Mouse (Mus musculus): Measurements from ENCODE around the gene Sncb.
"Not testable (repeated sequence)": the region's sequence is repeated elsewhere in the genome, so short reads cannot be mapped to it uniquely, and the experiment has no call there.

Sncb gene

DNA sequence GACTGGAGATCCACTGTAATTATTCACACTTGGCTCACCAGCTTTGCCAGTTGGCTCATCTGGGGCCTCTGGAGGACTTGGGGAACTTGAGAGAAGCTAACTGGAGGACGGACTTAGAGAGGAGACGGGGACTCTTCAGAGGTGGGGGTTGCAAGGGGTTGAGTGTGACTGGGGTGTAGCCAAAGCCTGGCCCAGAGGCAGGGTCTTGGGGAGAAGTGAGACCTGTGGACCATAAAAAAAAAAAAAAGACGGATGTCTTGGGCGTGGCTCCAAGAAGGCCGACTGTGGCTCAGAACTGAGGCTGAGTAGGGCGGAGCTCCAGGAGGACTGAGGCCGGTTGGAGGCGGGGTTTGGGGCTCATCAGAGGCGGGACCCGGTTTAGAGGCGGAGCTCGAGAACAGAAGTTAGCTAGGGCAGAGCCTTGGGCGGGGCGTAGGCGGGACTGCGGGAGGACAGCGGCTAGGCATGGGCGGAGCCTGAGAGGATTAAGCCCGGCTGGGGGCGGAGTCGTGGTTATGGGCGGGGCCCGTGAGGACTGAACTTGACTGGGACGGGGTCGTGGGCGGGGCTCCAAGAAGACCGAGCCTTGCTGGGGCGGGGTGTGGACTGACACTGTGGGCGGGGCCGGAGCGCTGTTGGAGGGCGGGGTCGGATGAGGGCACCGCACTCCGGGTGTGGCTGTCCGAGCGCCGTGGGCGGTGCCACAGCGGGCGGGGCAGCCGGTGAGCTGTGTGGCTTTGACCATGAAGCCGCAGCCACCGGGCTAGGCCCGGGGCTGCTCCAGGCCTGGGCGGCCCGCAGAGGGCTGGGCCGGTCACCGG is 22.6 kb upstream of the Sncb start, which contains the start of gene Tspan17:
TSS of gene Tspan17 (plus strand) at position 638 of the 821 bp plus-strand sequence.
- in situ Hi-C loops (cut with MboI; ENCODE audit: low pct_unique_long_range_greater_than_20kb in 1 of 2, low sequenced_read_pairs in 2 of 2, unreplicated experiment in 1 of 2): no loop called here

DNA sequence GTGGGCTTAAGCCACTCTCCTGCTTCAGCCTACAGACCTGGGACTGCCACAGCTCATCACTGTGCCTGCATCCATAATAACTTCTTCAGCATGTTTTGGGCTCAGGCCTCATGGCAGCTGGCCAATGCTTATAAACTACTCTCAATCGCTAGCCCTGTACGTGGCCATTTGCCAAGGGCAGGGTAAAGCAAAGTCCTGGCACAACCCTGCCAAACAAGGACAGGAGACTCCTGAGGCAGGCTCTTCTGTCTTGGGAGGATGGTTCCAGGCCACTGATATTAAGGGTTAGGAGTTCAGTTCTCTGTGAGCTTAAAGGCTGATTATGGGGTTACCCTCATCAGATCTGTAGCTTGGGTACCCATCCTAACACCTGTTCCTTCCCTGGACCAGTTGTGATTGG is 21.2 kb upstream of the Sncb start:
- in situ Hi-C loops (cut with MboI; ENCODE audit: low pct_unique_long_range_greater_than_20kb in 1 of 2, low sequenced_read_pairs in 2 of 2, unreplicated experiment in 1 of 2): not testable (repeated sequence)

DNA sequence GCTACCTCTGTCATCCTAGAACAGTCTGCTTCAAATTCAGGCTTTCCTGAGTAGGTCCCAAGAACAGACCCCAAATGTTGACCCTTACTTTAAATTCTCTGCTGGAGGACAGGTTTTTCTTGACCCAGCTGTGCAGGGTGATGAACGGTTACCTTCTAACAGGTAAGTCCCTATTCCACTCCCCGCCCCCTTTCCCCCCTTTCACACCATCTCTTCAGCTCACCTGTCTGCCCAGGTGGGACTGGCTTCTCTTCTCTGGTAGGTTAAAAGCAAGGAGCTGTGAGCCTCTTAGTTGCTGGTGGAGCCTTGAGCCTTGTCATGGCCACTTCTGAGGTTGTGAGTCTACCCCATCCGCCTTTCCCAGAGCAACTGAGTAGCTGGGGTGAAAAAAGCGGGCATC is 17.3 kb upstream of the Sncb start, which contains the start of gene Eif4e1b:
TSS of gene Eif4e1b (plus strand) at position 301 of the 400 bp plus-strand sequence.
- in situ Hi-C loops (cut with MboI; ENCODE audit: low pct_unique_long_range_greater_than_20kb in 1 of 2, low sequenced_read_pairs in 2 of 2, unreplicated experiment in 1 of 2): no loop called here

DNA sequence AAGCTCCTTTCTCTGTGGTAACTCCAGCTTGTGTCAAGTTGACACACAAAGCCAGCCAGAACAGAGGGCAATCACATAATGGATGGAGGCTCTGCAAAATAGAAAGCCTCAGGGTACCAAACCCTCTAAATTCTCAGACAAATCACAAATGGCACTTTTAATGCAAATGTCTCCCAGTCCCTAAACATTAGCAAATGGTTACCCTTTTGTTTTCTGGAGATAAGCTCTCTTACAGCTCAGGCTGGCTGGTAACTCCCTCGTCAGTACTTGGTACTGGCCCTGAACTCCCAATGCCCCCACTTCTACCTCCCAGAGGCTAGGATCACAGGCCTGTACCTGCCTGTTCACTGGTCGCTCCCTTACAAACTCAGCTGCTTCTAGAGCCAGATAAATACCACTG is 16.8 kb upstream of the Sncb start:
- in situ Hi-C loops (cut with MboI; ENCODE audit: low pct_unique_long_range_greater_than_20kb in 1 of 2, low sequenced_read_pairs in 2 of 2, unreplicated experiment in 1 of 2): no loop called here

GRCm38 (mm10) chr13:54781086-54781485 is 14.7 kb upstream of the Sncb start:
- in situ Hi-C loops (cut with MboI; ENCODE audit: low pct_unique_long_range_greater_than_20kb in 1 of 2, low sequenced_read_pairs in 2 of 2, unreplicated experiment in 1 of 2): no loop called here

DNA sequence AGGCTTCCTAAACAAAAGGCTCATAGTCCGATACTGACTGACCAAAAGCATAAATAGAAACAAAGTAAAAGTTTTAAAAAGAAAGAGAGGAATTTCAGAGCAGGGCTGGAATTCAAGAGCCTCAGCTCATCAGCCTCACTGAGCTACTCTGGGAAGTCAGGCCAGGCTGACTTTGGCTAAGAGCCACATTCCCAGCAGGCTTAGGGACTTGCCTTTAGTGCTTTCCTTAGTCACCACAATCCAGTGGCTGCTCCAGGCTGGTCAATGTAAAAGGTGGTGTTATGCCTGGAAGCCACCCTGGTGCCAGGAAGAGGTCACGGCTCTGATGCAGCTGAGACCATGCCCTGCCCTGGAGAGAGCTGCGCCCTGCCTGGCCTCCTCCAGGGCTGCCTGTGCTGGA is 14.2 kb upstream of the Sncb start:
- in situ Hi-C loops (cut with MboI; ENCODE audit: low pct_unique_long_range_greater_than_20kb in 1 of 2, low sequenced_read_pairs in 2 of 2, unreplicated experiment in 1 of 2): no loop called here

- in situ Hi-C loops (cut with MboI; ENCODE audit: low pct_unique_long_range_greater_than_20kb in 1 of 2, low sequenced_read_pairs in 2 of 2, unreplicated experiment in 1 of 2): no loop called here
Observed at GRCm38 (mm10) chr13:54767012-54767411, 617 bp upstream of the Sncb start.

DNA sequence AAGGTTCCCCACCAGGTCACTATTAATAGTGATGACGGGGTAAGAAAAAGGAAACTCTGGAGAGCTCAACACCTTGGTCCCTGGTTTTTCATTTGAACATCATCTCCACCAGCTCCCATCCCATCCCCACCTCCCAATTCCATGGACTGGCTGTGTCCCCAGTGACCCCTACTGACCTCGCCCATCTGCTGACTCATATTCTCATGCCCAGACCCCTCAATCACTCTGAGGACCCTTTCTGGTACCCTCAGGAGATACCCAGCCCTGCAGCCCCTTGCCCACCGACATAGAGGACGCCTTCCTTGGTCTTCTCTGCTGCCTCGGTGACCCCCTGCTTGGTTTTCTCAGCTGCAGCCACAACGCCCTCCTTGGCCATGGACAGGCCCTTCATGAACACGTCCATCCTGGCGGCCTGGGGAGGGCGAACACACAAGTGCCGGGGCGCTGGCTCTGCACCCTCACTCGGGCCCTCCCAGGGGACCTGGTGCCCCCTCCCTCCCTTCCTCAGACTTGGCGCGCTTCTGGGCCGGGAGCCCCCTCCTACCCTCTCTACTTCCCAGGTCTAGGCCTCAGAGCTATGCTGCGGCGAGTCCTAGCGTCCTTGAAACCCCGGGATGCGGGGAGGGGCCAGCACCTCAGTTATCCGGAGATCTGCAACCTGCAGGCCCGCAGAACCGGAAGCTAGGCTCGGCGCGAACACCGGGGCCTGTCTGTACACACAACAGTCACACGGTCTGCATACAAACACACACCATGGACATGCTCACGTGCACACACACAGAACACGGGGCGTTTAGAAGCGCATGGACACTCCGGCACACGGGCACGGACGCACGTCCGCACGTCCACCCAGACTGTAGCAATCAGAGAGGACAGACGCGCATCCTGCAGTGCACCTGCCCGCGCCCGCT is 859 bp downstream of the Sncb start:
- in situ Hi-C loops (cut with MboI; ENCODE audit: low pct_unique_long_range_greater_than_20kb in 1 of 2, low sequenced_read_pairs in 2 of 2, unreplicated experiment in 1 of 2): no loop called here

DNA sequence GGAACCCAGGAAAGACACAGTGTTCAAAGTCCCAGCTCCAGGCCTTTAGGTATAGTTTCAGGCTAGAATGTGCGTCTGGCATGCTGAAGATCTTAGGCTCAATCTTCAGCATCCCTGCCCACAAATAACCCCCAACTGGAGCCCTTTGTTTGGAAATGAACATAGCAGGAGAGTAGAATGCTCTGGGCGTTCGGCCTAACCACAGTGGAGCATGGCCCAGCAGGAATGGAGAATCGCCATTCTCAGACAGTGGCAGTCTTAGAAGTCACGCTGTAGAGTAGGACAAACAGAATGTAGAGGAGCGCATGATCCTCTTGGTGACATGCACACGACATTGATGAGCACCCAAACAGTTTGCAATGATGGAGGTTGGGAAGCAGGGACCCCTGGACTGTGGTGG is 5.5 kb downstream of the Sncb start:
- in situ Hi-C loops (cut with MboI; ENCODE audit: low pct_unique_long_range_greater_than_20kb in 1 of 2, low sequenced_read_pairs in 2 of 2, unreplicated experiment in 1 of 2): no loop called here

DNA sequence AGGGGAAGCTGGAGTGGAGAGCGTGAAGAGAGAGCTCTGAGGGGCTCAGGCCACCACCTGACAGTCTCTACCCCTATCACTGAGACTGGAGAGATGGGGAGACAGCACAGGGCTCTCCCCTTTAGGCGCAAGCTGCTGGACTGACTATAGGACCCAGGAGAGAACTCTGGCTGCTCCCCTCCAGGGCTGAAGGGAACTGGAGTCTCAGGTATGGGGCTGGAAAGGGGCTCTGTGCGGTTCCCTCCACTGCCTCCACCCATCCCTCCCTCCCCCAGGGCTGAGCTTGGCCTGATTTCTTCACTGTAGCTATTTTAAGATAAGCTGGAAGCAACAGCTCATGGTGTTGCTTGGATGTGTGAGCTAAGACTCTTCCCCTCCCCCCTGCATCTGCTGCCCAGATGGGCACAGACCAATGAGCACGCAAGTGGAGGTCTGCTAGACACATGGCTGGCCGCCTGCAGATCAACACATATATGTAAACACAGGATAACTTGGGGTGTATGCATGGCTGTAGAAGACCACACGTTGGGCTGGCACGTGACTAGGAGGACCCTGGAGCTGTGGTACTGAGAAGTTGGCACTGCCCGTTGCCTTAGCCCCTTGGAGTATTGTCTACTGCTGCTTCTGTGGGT is 6.1 kb downstream of the Sncb start:
- in situ Hi-C loops (cut with MboI; ENCODE audit: low pct_unique_long_range_greater_than_20kb in 1 of 2, low sequenced_read_pairs in 2 of 2, unreplicated experiment in 1 of 2): no loop called here

GRCm38 (mm10) chr13:54759496-54759895 is 6.9 kb downstream of the Sncb start:
- in situ Hi-C loops (cut with MboI; ENCODE audit: low pct_unique_long_range_greater_than_20kb in 1 of 2, low sequenced_read_pairs in 2 of 2, unreplicated experiment in 1 of 2): no loop called here

- in situ Hi-C loops (cut with MboI; ENCODE audit: low pct_unique_long_range_greater_than_20kb in 1 of 2, low sequenced_read_pairs in 2 of 2, unreplicated experiment in 1 of 2): no loop called here
Observed at GRCm38 (mm10) chr13:54758756-54759470, 7.5 kb downstream of the Sncb start.

DNA sequence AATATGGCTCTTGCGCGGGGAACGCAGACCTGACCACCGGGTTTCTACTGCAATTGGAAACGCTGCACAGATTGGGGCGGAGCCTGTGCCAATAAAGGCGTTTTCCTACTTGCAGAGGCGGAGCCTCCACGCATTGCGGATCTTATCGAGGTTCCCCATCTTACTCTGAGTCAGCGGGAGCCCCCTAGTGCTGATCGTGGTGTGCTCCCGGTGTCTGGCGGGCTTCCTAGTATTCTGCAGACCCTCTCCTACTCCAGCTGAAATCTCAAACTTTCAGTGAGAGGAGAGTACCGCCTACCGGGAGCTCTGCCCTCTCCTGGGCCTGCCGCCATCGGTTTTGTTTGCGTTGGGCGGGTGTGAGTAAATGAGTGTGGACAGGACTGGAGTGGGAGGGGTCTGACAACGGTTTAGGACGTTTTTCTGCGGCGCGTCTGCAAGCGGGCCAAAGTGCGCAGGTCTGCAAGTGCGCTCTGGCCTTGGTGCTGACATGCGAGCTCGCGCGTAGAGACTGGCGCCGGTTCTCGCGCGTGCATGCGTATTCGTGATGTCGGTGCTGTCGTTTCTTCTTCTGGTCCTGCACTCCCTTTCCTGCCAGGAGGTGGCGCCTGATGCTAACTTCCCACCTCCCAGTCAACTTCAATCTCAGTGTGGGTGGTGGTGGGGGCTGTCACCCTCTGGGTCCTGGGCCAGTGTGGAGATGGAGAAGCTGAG is 8.2 kb downstream of the Sncb start:
- in situ Hi-C loops (cut with MboI; ENCODE audit: low pct_unique_long_range_greater_than_20kb in 1 of 2, low sequenced_read_pairs in 2 of 2, unreplicated experiment in 1 of 2): no loop called here

- in situ Hi-C loops (cut with MboI; ENCODE audit: low pct_unique_long_range_greater_than_20kb in 1 of 2, low sequenced_read_pairs in 2 of 2, unreplicated experiment in 1 of 2): no loop called here
Observed at GRCm38 (mm10) chr13:54757093-54757830, 9.1 kb downstream of the Sncb start.

- in situ Hi-C loops (cut with MboI; ENCODE audit: low pct_unique_long_range_greater_than_20kb in 1 of 2, low sequenced_read_pairs in 2 of 2, unreplicated experiment in 1 of 2): no loop called here
Observed at GRCm38 (mm10) chr13:54756156-54756712, 10.2 kb downstream of the Sncb start.

DNA sequence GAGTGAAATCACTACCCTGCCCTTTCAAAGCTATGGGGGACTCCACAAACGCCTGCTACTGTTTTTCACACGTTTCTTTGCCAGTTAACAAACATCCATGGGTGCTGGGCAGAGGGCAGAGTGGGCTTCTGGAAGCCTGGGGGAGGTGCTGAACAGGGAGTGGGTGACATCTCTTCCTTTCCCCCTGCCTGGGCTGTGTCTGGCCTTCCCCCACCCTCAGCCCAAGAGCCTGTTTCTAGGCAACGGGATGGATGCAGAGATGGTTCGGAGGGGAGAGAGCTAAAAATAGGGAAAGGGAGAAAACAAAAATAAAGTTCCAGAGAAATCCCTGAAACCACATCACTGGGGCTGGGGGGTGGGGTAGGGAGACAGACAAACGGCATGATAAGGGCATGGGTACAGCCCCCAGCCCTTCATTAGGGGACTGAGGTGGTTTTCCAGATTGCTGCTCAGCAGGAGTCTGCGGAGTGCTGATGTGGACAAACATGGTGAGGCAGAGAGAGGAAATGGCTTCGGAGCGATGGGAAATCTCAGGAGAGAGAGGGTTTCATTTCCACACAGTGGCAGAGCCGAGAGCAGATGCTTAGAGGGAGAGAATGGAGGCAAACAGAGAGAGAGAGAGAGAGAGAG is 11.1 kb downstream of the Sncb start:
- in situ Hi-C loops (cut with MboI; ENCODE audit: low pct_unique_long_range_greater_than_20kb in 1 of 2, low sequenced_read_pairs in 2 of 2, unreplicated experiment in 1 of 2): no loop called here
